Mouse (Mus musculus) lung, postnatal 0 days (tissue): ENCODE results near the gene Pou2f3.

Experiments
- CTCF ChIP-seq: IDR thresholded peaks from 2 replicates; pipeline ENCODE4 v1.5.1; 2016; ENCODE audit warnings: antibody characterized with exemption, mild to moderate bottlenecking
- EP300 ChIP-seq: IDR thresholded peaks from 2 replicates; pipeline ENCODE4 v1.6.1; 2016; ENCODE audit warnings: antibody characterized with exemption, mild to moderate bottlenecking, control low read depth

- no peak for TF ChIP-seq CTCF
- no peak for TF ChIP-seq EP300
These were observed 24.3 kb upstream of the Pou2f3 start for GRCm38 (mm10) chr9:43234496-43234895.
